Mouse (Mus musculus) left cerebral cortex, postnatal 4 days (tissue): ENCODE data around the gene Krt31. TPM values are rescaled to one million over a fixed set of nuclear protein-coding genes. Genes with fewer than 3 reads are reported as not detected.

Experiments used
- DNase-seq: peaks from one replicate; pipeline ENCODE4 v3.0.0-alpha.2; 2022
- intact Hi-C: fragments of 180-260 bp; cut with DNase I; formaldehyde crosslinking; loops from one replicate; pipeline ENCODE4 v1.15.1; 2025
- total RNA-seq, 2 experiments: library from RNA; stranded (reverse); gene quantifications; 2 replicates each; pipeline ENCODE4 v1.2.3; 2021

Krt31 gene
- total RNA-seq: not detected

GRCm38 (mm10) chr11:100050451-100050850 is at the start of gene Krt31:
Krt31 (minus strand) TSS chr11:100050551.
- DNase-seq: no peak

GRCm38 (mm10) chr11:100097819-100098218 is 47.5 kb upstream of the Krt31 start:
- intact Hi-C loops: no loop called here
- no peak for DNase-seq

More at GRCm38 (mm10) chr11:100050451-100050850, at the start of gene Krt31:
- intact Hi-C loops: no loop called here

- no peak for DNase-seq
- intact Hi-C loops: no loop called here
Measured at GRCm38 (mm10) chr11:100096141-100096540, 45.8 kb upstream of the Krt31 start, which contains the start of gene Krt35. Krt35 (minus strand) TSS chr11:100096241.

- no peak for DNase-seq
- intact Hi-C loops: no loop called here
Measured at GRCm38 (mm10) chr11:100088378-100089025, 38.2 kb upstream of the Krt31 start.

GRCm38 (mm10) chr11:100087861-100088260 is 37.5 kb upstream of the Krt31 start, which contains the start of gene Krt32:
Krt32 (minus strand) TSS chr11:100088226.
- intact Hi-C loops: no loop called here
- peak; percentile 27 for DNase-seq

GRCm38 (mm10) chr11:100073873-100074272 is 23.5 kb upstream of the Krt31 start:
- intact Hi-C loops: no loop called here

GRCm38 (mm10) chr11:100067293-100068036 is 17.1 kb upstream of the Krt31 start:
- intact Hi-C loops: no loop called here
- no peak for DNase-seq

More at GRCm38 (mm10) chr11:100073873-100074272, 23.5 kb upstream of the Krt31 start:
- no peak for DNase-seq

GRCm38 (mm10) chr11:100066236-100067010 is 16.1 kb upstream of the Krt31 start:
- intact Hi-C loops: no loop called here
- peak; percentile 55 for DNase-seq

- intact Hi-C loops: no loop called here
- DNase-seq: no peak
Measured at GRCm38 (mm10) chr11:100058875-100059274, 8.5 kb upstream of the Krt31 start.

- DNase-seq: no peak
- intact Hi-C loops: no loop called here
Measured at GRCm38 (mm10) chr11:100055686-100056655, 5.6 kb upstream of the Krt31 start.

- intact Hi-C loops: no loop called here
Measured at GRCm38 (mm10) chr11:100047193-100047592, 3.2 kb downstream of the Krt31 start.

GRCm38 (mm10) chr11:100046303-100046866 is 4.0 kb downstream of the Krt31 start:
- no peak for DNase-seq
- intact Hi-C loops: no loop called here

More at GRCm38 (mm10) chr11:100047193-100047592, 3.2 kb downstream of the Krt31 start:
- no peak for DNase-seq

GRCm38 (mm10) chr11:100041454-100041853 is 8.9 kb downstream of the Krt31 start, which contains the start of gene Krt34:
Krt34 (minus strand) TSS chr11:100041554.
- DNase-seq: no peak
- intact Hi-C loops: no loop called here

GRCm38 (mm10) chr11:100029768-100030167 is 20.6 kb downstream of the Krt31 start, which contains the start of gene Krt33b:
Krt33b (minus strand) TSS chr11:100029868.
- intact Hi-C loops: no loop called here
- no peak for DNase-seq

GRCm38 (mm10) chr11:100021438-100021837 is 28.9 kb downstream of the Krt31 start:
- no peak for DNase-seq
- intact Hi-C loops: no loop called here

GRCm38 (mm10) chr11:100019466-100019865 is 30.9 kb downstream of the Krt31 start:
- intact Hi-C loops: no loop called here
- DNase-seq: no peak

GRCm38 (mm10) chr11:100016112-100016511 is 34.2 kb downstream of the Krt31 start, which contains the start of gene Krt33a:
Krt33a (minus strand) TSS chr11:100016212.
- DNase-seq: no peak
- intact Hi-C loops: no loop called here

GRCm38 (mm10) chr11:100013691-100014171 is 36.6 kb downstream of the Krt31 start:
- intact Hi-C loops: no loop called here
- no peak for DNase-seq

GRCm38 (mm10) chr11:100010682-100011081 is 39.7 kb downstream of the Krt31 start:
- intact Hi-C loops: no loop called here
- DNase-seq: no peak
